Mouse (Mus musculus) right cerebral cortex, adult 2 months (tissue): ENCODE measurements around the gene Hspa1b.
"Not testable (repeated sequence)": the region's sequence is repeated elsewhere in the genome, so short reads cannot be mapped to it uniquely, and the experiment has no call there.

Source experiments
- DNase-seq, 2 experiments: peaks; one replicate each; pipeline ENCODE4 v3.0.0; 2021 to 2022; ENCODE audit warnings: low spot score in 2 of 2

The Hspa1b gene

DNA sequence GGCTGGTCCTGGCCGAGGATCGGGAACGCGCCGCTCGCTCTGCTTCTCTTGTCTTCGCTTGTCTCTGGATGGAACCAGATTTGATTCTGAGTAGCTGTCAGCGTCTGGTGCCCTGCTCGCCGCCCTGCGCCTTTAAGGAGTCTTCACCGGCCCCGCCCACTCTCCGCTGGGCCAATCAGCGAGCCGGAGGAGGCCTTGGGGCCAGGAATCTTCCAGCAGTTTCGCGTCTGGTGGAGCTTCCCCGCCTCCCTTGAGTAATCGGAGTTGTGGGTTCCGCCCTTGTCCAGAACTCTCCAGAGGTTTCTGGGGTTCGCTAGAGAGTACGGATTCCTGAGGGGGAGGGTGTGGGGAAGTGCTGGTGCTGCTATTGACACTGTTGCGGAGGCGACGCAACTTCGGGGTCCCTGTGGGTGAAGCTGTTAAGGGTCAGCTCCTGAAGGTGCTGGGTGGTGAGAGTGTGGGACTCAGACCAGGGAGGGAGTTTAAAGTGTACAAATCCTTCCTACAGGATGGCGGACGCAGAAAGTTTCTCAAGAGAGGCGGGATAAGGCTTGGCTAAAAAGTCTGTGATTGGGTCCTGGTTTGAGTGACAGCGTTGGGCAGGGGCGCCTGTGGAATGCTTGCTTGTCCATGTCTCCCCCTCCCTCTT, at the start of gene Hspa1b:
TSS of gene Hspa1b (minus strand) at position 109 of the 649 bp plus-strand sequence.
- DNase-seq = peak; percentile 81 to 85

DNA sequence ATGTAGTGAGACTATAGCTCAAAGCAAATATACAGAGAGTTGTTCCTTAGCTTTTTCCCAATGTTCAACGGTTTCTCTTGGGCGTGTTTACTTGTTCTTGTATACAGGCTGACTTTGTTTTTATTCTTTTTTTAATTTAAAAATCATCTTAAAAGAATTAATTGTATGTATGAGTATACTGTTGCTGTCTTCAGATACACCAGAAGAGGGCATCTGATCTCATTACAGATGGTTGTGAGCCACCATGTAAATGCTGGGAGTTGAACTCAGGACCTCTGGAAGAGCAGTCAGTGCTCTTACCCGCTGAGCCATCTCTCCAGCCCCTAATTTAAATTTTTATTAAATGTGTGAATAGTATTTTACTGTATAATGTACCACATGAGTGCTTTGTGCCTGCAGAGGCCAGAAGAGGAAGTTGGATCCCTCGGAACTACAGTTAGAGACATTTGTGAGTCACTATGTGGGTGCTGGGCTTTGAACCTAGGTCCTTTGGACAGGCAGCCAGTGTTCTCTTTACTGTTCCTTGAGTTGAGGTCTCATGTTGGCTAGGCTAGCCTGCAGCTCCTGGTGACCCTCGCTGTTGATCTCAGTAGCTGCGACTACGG, 48.5 kb upstream of the Hspa1b start:
- DNase-seq = no peak

DNA sequence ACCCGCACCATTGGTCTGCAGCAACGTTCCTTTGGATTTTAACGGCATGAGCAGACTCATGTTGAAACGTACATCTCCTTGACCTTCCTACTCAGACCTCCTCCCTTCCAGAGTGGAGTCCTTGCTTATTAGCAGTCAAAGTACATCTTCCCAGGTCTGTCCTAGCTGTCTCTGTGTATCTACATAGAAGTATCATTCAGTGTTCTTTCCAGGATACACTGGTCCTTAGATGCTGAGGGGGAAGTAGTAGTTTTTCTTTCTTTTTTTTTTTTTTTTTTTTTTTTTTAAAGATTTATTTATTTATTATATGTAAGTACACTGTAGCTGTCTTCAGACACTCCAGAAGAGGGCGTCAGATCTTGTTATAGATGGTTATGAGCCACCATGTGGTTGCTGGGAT, 46.9 kb upstream of the Hspa1b start:
- DNase-seq = not testable (repeated sequence)

DNA sequence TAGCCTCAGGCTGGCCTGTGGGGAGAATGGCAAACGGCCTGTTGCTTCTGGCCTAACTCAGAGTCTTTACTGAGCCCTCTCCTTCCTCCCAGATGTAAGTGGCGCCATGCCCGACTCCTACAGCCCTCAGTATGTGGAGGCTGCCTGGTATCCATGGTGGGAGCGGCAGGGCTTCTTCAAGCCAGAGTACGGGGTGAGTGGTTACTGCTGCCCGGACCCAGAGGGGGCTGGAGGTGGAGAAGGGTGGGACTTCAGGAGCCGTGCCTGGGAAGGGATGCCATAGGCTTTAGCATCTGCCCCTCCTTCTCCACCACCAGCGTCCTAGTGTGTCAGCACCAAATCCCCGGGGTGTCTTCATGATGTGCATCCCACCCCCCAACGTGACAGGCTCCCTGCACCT, 46.1 kb upstream of the Hspa1b start:
- no peak for DNase-seq

DNA sequence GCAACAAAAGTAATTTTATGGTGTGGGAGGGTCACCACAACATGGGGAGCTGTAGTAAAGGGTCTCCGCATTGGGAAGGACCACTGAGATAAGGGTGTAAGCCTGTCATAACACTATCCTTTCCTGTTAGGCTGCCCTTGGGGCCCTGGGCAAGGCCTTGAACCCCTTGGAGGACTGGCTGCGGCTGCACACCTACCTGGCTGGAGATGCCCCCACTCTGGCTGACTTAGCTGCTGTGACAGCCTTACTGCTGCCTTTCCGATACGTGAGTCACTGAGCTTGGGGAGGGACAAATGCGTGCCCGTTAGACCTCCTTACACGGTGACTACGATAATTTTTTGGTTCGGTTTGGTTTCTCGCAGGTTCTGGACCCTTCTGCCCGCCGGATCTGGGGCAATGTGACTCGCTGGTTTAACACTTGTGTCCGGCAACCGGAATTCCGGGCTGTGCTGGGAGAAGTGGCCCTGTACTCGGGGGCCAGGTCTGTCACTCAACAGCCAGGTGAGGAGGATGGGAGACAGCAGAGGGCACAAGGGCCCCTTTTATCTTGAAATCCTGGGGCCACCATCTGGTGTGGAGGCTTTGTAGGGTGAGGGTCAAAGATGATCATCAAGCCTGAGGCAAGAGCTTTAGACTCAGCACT, 45.2 kb upstream of the Hspa1b start:
- no peak for DNase-seq

DNA sequence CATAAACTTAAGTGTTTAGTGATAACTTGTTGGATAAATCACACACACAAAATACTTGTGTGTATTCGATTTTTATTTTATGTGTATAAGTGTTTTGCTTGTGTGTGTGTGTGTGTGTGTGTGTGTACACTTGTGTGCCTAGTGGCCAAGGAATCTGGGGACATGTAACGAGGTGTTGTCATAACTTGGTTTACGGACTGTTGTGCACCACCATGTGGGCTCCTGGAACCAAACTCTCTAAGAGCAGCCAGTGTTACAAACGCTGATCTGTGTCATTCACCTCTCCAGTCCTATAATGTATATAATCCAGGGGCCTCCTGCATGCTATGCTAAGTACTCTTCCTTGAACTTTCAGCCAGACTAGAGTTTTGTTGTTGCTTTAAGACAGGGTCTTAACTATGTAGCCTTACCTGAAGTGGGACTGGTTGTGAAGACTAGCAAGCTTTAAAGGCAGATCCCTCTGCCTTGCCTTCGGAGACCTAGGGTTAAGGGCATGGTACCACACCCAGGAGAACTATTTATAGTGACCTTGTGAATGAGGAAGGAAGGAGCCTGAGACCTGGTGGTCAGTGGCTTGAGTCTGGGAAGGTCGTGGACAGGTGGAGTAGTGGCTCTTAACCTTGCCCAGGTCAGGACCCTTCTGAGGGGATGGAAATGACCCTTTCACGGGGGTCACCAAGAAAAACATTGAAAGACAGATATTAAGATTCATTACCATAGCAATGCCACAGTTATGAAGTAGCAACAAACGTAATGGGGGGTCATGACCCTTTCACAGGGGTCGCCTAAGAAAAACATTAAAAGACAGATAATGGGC, 44.2 kb upstream of the Hspa1b start:
- DNase-seq = no peak

DNA sequence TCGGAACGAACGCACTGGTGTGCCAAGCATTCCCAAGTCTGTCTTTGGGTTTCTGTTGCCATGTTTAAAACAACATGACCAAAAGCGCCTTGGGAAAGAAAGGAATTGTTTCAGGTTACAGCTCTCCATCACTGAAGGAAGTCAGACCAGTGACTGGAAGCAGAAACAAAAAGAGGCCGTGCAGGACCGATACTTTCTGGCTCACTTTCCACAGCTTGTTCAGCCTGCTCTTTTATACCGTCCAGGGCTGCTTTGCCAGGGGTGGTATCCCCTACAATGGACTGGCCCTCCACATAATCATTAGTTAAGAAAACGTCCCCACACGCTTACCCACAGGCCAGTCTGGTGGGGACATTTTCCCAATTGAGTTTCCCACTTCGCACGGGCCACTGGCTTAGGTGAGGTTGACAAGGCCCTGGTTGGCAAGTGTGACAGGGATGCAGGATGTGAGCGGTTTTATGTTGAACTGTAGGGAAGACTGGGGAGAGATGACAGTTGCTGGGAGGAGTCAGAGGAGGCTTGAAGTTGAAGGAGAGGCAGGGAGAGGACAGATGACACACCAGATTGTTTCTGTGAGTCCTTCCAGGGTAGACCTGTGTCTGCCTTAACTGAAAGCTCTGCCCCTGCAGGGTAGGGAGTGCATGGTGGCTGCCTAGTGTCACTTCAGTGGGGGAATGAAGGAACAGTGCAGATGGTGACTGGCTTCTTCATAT, 43.3 kb upstream of the Hspa1b start:
- DNase-seq = no peak

DNA sequence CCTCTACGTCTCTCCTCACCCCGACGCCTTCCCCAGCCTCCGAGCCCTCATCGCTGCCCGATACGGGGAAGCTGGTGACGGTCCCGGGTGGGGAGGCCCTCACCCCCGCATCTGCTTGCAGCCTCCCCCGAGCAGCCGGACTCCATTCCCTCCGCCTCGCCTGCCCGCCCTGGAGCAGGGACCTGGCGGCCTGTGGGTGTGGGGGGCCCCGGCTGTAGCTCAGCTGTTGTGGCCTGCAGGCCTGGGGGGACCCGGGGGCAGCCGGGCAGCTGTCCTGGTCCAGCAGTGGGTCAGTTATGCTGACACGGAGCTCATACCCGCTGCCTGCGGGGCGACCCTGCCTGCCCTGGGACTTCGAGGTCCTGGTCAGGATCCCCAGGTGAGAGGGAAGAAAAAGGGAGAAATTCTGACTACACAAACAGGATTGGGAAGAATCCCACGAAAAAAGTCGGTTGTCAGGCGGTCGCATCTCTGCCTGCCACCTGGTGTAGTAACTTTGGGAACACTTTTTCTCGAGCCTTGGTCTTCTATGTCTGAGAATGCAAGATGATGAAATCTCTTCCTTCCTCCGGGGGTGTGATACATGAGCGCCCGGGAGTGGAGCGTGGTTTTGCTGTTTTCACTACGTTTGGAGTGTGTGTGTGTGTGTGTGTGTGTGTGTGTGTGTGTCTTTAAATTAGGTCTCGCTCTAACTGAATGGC, 42.6 kb upstream of the Hspa1b start:
- peak; percentile 48 to 51 for DNase-seq

DNA sequence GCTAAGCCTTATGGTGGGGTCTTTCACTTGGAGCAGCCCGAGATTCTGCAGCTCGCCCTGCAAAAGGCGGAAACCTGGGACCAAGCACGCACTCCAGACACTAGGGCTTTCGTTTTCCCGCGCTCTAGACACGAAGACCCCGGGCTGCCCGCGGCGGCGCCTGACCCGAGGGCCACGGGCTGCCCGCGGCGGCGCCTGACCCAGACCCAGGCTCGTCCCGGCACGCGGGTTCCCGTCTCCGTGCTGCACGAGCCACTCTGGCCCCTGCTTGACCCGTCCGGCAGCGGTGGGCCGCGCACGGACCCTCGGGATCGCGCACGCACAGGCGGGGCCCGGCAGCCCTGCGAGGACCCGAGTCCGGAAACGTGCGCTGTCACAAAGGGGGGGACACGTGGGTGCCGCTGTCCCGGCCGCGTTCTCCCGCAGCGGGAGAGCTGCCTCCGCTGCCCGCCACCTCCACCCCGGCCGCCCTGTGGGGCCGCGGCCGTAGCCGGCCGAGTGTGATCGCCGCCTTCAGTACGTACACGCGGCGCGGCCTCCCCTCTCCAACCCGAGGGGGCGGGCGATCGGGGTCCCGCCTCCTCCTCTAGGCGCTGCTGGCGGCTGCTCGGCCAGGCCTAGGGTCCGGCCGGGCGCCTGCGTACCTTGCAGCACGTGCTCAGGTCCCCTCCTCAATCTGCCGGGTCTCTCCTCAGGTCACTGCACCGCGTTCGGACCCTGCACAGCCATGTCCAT, 41.8 kb upstream of the Hspa1b start, which contains the start of gene Vars:
TSS of gene Vars (plus strand) at position 271 of the 735 bp plus-strand sequence.
- DNase-seq = peak; percentile 72 to 80

DNA sequence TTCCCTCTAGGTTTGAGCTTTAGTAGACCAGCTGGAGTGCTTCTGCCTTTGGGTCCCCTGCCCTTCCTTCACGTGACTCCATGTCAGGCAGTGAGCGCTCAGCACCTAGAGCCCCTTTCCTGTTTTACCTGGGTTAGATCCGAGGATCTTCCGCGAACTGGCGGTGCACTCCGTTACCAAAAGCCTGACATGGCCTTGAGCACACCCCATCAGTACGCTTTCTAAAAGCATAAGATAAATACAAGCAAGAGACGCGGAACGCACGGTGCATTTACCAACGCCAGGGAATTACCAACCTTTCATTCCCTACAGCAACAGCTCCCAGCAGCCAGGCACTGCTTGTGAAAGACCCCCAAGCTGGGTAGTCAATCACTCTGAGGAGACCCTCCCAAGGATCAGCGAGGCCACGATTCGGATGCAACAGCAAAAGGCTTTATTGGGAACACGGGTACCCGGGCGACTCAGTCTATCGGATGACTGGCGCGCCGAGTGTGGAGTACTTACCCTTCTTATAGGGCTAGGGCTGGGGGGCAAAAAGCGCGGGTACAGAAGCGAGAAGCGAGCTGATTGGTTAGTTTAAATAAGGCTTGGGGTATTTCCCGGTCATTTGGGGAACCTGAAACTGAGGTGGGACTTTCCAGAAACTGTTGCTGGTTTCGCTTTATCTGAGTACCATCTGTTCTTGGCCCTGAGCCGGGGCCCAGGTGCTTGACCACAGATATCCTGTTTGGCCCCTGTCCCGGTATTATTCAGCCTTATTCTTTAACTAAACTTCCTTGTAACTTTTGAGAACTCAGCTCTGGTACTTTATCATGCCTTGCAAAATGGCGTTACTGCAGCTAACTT, 41.1 kb upstream of the Hspa1b start:
- not testable (repeated sequence) for DNase-seq

DNA sequence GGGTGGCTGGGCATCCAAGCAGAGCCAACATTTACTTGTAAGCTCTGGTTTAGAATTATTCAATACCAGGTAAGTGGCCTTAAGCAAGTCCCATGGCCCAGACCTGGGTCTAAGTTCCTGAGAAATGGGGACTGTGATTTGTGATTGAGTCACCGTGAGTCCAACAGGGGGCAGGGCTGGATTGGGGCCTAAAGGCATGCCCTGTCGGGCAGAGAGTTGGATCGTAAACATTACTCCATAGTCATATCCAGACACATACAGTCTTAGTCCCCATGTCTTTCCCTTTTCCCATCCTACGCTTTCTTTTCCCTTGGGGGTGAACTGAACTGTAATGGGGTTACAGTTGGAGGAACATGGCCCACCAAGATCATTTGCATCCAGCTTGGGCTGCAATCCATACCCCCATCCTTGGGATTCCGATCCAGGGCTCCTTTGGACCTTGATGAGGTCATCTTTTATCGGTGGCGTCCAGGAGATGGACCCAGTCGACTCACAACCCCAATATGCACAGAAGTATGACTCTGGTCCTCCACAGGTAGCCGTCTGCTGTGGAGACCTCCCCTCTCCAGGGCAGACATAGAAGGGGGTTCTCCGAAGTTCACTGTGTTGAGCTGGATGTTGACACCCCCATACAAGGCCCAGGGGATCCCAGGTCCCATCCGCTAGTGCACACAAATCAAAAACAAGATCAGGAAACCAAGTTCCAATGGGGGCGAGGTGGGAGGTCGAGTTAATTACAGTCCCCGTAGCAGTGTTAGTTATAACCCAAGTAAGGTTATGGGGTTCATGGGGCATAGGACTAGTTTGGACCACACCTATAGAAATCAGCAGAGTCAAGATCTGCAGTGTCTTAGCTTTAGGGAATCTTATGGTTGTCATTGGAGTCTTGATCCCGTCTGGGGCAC, 39.7 kb upstream of the Hspa1b start:
- DNase-seq = no peak

DNA sequence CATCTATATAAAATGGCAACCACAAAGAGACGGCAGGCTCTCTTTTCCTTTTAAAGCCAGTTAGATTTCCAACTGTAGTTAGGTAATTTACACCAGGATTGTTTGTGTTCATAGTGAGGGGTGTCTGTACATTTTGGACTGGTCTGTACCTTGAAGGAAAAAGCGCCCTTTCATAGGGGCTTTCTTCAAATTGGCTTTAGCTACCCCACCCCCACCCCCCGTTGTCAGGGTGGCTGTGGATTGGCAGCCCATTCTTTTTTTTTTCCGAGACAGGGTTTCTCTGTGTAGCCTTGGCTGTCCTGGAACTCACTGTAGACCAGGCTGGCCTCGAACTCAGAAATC, 38.1 kb upstream of the Hspa1b start:
- DNase-seq = no peak

DNA sequence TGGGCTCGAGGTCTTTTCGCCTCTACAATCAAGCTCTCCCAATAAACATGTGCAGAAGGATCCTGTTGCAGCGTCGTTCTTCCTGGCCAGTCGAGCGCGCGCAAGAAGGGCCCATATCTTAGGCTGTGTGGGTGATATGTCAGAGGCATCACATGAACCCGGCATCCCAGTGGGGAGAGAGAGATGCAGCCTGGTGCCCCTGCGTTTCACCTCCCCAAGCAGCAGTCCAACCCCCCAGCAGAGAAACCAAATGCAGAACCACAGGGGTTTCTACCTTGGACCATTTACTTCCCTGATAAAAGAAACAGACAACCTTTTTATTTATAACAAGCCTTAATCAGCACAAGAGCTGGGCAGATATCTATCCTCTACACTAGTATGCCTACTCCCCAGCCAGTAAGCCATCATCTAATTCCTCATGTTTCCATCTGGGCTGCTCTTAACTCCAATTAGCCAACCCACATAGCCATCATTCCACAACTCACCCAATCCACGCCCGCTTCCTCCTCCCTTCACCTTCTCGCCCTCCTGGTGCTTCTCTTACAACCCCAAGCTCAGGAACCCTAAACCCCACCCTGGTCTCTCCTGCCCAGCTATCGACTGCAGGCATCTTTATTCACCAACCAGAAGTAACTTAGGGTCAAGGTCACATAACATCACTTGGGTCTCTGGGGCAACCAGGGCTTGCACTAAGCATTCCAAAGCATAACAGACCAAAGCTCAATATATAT, 37.5 kb upstream of the Hspa1b start:
- DNase-seq = no peak

DNA sequence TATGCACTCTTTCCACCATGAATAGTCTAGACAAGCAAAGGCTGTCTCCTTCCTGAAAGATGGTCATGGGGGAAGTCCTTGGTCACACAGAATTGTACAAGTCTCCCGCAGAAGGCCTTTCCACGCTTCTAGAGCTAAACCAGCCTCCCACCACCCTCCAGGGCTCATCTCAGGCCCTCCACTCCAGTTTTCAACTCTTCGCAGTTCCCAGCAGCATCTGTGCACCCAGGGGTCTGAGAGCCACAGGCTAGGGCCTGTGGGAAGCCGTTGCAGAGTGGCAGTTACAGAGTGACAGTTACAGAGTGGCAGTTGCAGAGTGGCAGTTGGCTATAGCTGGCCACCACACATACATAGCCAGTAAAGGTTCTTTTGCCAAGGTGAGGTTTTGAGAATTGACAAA, 36.9 kb upstream of the Hspa1b start:
- not testable (repeated sequence) for DNase-seq

DNA sequence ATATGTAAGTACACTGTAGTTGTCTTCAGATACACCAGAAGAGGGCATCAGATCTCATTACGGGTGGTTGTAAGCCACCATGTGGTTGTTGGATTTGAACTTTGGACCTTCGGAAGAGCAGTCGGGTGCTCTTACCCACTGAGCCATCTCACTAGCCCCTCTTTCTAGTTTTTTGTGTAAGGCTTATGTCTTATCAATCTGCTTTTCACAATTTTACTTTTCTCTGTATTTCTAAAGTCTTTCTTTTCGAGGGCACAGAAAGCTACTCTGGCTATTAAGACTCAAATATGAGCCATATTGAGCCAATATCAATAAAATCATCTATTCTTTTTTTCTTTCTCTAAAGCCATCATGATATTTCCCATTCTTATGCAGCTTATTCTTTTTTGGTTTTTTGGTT, 36.2 kb upstream of the Hspa1b start:
- DNase-seq = not testable (repeated sequence)

DNA sequence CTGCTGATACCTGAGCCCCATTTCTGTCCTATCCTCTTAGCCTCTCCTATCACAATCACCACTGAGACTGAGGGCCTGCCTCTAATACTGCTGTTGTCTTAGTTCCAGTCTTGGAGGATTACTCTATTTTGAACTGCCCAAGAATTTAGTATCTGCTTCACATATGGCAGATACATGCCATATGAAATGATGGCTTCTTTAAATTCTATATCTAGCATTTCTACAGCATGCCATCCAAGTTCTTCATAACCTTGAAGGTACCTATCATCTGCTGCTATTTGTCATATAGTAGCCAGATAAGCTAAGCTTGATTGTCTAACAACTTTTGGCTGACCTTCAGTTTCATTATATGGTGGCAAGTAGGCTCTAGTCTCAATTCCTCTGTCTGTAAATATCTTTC, 35.7 kb upstream of the Hspa1b start:
- DNase-seq = no peak

DNA sequence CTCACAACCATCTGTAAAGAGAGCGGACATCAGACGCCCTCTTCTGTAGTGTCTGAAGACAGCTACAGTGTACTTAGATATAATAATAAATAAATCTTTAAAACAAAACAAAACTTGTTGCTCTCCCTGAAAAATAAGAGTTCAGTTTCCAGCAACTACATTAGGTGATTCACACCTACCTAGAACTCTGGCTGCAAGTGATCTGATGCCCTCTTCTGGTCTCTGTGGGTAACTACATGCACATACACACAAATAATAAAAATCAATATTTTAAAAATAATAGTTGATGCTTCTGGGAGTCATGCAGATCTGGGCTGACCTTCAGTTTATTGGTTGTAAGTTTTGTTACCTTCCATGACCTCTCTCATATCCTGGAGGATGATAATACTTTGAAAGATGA, 25.2 kb upstream of the Hspa1b start:
- DNase-seq = no peak

DNA sequence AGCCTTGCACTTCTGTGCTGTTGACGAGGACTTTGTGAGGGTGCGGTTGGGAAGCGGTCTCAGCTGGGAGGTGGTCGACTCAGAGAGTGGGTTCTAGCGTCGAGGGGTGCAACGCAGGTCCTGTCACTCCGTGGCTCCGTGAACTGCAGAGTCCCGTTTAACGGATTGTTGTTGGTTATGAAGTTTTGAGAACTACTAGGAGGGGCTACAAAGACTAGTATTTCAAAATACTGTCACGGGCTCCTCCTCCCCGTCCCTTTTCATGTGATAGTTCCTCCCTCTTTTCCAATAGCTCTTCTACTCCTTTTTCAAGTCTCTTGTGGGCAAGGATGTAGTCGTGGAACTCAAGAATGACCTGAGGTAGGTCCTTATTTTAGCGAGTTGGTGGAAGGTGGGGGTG, 23.3 kb upstream of the Hspa1b start:
- no peak for DNase-seq
